Mouse (Mus musculus) right cerebral cortex, postnatal 4 days (tissue): ENCODE results near the gene Wdfy4.

Experiments used
- DNase-seq: peaks from one replicate; pipeline ENCODE4 v3.0.0-alpha.2; 2022

The Wdfy4 gene

GRCm38 (mm10) chr14:32958671-32959070, 226.6 kb downstream of the Wdfy4 start:
- no peak for DNase-seq

DNA sequence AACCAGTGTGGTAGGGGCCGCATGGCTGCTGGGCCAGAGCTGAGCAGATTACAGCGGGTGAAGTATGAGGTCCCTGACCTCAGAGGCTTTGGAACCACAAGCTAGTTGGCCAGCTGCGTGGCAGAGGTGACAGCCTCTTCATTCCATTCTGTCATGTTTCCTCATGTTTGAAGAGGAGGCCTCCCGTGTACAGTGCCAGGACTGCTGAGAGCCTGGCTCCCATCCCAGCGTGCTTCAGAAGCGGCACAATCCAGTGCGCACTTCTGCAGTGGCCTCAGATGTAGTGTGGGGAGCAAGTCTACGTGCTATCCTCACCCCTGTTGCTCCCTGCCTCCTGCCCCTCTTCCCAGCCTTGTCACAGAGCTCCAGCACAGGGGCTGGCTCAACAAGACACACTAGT, 228.8 kb downstream of the Wdfy4 start:
- peak; percentile 23 for DNase-seq

DNA sequence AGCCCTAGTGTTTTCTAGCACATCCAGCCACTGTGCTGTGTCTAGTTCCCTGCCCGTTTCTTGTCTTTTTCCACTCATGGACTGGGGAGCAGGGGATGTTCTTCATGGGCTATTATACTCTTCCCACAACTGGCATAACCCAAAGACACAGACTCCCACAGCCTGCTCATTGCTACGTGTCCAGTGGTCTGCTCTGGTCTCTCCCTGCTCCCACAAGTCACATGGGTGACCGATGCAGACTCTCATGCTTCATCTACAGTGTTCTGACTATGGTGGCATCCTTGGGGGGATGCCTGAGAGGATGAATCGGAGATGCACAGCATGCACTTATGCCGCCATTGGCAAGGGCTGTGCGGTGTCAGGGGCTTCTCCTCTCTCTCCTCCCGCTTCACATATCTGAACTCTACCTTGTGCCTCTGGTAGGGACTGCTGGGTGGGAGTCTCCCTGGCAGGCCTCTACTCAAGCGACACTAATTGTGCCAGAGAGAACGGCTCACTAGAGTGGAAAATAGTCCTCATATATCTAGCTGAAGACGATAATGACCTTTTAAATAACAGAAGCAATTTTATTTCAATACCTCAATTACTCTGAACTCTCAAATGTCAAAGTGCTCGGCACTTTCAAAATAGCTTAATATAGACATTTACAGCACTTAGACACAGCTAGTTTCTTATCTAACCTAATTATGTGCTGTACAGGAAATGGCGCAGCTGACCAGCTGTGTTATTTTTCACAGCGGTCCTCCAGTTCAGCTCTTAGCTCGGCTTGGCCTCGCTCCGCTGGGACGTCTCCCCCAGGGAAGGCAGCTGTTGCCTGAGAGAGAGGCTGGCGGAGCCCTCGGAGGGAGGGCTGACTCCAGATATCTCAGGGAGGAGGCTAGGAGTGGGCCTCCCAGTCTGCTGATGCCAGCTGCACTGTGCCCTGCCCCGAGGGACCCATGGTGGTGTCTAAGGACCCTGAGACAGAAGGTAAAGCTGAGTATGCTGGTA, 234.7 kb downstream of the Wdfy4 start:
- peak; percentile 17 for DNase-seq

DNA sequence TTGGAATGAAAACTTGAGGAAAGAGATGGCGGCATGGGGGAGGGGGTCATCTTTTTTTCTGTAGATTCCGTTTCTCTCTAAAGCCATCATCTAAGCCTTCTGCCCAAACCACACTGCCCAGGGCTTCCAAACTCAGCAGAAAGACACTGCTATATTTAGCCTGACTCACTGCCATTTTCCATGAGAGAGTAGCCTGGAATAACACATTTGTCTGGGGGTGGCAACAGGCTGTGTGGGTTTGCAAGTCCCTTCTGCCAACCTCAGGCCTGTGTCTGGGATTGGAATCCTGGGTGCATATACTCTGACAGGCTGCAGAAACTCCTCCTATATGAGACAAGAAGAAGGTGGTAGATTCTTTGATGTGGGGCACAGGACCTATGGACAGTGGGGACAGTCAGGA, 237.8 kb downstream of the Wdfy4 start:
- DNase-seq: no peak

DNA sequence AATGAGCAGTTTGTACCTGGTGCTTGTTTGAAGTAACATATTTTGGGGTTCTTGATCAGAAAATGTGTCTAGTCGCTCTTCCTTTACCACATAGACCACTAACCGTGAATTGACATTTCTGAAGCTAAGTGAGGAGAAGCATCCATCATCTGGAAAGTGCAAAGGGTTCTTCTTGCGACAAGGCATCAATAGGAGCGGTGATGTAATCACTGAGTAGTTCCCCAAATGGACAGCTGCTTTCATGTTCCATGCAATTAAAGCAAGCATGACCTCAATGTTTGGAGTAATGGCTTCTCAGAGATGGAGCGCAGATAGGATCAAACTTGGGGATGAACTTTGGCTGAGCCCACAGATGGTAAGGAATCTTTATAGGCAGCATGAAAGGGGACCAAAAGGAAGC, 246.1 kb downstream of the Wdfy4 start:
- no peak for DNase-seq

- DNase-seq: no peak
Observed at GRCm38 (mm10) chr14:32934064-32934463, 251.2 kb downstream of the Wdfy4 start.

DNA sequence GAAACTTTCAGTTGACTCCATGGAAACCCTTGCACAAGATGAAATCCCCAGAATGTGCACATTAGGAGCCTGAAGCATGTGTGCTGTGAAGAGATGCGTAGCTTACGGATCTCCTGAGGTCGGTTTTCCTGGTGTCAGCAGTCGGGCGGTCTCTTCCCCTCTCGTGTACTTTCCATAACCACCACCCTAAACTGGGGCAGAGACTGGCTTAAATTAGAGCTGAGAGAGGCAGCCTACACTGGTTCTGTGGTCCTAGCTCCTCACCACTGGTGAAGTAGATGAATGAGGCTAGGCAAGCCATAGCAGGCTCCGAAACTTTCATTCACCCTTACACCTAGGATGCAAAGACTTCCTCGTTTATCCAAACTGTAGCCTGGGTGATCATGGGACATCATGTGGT, 253.1 kb downstream of the Wdfy4 start:
- DNase-seq: no peak

DNA sequence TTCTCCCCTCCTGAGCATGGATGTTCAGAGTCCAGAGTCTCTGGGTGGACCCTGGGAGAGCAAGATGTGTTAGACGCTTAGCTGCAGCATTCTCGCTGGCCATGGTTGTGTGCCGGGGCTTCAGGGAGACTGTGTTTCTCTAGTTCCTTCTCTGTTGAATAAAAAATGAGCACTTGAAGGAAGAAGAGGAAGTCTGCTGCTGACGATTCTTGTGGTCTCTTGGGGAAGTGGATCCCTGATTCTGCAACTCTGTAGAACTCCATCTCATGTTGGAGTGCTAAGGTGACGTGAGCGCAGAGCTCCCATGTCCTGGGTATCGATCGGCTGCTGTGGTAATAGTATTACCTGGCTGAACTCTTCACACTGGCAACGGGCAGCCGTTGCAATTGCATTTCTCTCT, 253.6 kb downstream of the Wdfy4 start:
- no peak for DNase-seq

- no peak for DNase-seq
Observed at GRCm38 (mm10) chr14:32923871-32924270, 261.4 kb downstream of the Wdfy4 start.

DNA sequence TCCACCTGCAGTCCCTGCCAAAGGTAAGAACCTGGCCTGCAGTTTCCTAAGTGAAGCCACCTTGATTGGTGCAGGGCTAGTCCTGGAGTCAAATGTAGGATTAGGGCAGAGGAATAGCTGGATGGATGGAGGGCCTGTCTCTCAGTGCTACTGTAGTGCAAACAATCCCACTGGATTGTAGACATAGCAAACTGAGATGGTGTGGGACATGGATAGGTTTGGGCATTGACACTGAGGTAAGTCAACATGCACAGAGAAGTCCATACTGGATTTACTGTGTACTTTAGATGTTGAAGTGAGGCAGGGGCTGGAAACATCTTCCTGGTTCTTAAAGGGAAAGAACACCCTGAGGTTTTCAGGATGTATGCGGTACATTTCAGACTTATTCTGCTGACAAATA, 267.4 kb downstream of the Wdfy4 start:
- no peak for DNase-seq

DNA sequence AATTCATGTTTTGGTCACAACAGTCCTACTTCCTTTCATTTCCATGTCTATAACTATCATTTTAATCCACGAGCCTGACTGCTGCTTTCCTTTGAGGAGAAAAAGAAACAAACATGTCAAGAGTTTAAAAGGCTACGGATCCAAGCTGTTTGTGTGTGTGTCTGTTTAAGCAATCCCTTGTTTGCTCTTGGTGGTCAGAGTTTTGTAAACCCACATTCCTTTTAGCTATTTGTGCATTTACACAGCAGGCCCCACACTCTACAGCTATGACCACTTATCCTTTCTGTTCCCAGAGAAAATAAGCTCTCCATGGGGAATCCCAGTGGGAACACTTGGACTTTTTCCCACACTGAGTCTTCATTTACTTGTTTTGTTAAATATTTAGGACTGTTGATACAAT, 269.9 kb downstream of the Wdfy4 start:
- no peak for DNase-seq

DNA sequence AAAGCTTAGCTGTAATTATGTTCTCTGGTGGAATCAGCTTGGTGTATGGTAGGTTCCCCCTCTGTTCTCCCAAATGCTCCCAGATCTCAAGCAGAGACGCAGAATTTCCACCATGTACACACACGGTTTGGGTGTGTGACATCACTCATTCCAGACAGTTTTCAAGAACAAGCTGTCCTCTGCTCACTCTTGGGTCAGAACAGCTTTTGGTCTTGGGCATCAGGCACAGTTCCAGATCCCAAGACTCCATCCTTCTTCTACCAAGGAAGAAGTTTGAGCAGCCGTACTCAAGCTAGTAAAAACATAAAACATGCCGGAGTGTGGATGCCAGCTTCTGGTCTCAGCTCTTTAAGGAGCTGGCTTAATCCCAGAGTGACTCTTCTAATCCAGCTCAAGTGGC, 274.1 kb downstream of the Wdfy4 start:
- no peak for DNase-seq
